Mouse (Mus musculus) embryo, embryonic 11.5 days (tissue): ENCODE measurements around the gene Cd82.
A peak's percentile ranks its signal among the peaks of the same experiment; 100 is the strongest.

Source experiments
- DNase-seq: peaks from one replicate; pipeline ENCODE4 v3.0.0-alpha.2; 2012; ENCODE audit warnings: low read depth, low spot score

Cd82 gene

DNA sequence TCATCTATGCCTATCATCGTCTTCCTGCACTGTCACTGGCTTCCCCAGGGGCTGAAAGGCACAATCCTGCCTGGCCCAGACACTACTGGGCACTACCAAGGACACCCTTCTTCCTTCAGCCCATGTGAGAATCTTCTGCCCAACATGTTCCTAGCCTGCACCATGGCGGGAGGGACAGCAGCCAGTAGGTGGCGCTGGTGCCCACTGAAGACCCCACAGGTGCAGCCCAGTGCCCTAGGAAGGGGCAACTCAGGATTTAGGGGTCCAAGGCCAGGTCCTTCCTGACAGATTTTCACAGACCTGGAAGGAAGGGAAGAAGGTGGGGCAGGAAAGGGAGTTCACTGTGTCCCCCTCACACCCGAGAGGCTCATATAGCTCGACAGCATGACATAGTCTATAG lies 47.7 kb downstream of the Cd82 start:
- DNase-seq: no peak

DNA sequence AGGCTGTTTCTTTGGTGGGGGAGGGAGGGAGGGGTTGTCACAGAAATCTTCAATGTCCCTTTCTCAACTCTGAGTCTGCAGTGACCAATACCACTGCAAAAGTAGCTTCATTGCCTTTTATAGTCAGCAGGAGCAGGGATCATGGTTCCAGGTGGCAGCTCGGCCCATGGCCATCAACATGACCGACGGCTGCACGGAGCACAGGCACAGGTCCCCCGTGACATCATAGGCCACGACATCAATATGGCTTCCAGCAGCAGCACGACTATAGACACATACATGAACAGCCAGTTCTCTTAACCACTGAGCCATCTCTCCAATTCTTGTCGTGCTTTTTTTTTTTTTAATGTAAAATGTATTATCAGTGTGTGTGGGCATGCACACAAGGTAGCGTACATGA lies 48.8 kb downstream of the Cd82 start:
- DNase-seq: no peak

DNA sequence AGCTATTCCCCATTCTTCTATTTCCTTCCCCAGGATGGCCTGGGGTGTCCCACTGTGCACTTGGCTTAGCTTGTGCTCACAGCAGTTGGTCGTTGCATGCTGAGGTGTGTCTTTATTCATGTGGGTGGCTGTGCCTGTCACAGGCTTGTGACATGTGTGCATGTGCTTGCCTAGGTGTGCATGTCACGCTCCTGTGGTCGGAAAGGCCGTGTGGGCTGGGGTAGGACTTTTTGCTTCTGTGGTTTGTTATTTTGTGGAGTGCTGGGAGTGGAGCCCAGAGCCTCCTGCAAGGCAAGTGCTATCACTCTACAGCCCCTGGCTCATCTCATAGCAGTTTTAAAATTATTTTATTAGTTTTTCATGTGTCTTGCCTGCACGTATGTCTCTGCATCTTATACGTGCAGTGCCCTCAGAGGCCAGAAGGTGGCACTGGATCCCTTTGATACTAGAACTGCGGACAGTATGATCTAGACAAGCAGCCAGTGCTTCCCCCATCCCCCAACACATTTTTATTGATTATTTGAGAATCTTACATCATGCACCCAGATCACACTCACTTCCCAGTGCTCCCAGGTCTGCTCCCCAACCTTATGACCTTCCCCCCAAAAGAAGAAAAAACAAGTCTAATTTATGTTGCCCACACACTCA lies 49.4 kb downstream of the Cd82 start:
- peak; percentile 54 for DNase-seq

DNA sequence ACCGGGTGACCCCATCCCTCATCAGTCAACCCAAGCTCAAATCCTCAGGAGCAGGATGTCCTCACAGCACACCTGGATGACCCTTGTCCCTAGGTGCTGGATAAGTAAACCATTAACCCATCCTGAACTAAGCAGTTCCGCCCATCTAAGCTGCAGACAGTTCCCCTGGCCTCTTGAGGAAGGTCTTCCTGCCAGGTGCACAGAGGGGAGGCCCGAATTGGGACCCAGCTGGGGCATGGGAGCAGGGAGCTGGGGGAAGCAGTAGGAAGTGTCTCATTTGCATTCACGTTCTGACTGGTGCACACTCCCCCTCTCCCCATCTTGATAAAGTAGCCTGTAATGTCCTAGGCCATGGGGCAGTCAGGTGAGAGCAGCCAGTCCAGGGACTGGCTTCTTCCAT lies 50.8 kb downstream of the Cd82 start:
- DNase-seq: no peak

DNA sequence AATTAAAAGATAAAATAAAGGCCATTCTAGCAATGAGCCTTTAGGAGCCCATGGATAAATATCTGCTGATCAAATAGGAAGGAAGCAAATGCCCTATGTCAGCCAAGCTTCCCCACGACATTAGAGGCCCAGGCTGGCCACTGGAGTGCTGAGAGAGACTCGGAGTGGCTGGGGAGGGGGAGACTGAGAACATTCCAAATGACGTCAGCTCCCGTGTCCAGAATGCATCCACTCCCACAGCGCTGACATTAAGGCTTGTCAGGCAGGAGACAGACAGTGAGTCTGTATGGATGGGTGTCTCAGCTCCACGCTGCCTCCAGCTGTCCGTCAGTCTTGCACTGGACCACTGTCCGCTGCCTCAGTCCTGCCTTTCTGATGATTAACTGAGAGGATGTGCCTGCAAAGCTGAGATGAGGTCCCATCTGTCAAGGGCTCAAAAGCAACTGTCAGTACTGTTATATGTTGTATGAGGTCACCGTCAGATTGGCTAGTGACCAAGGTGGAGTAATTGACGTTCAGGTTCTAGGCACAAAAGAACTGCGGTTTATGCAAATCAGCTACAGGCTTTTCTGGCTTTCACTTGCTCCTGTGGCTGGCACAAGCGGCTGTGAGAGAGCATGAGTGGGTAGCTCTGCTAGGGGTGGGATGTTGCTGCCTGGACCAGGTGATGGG lies 51.9 kb downstream of the Cd82 start:
- DNase-seq: no peak

DNA sequence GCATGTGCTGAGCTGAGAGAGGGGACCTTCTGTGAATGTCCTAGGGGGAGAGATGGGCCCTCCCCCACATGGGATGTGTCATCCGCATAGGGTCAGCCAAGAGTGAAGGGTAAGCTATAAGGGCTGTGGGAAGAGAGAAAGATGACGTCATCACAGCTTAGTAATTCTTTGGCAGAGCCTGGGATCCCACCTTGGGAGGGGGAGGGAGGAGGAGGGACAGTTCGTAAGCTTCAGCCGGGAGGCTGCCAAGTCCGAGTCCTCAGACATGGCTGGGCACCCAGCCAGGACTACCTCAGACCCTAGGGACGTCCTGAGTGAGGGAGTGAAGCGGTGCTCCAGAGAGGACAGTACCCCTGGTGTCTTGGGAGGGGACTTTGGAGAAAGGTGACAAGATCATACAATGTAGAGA lies 57.9 kb downstream of the Cd82 start:
- no peak for DNase-seq

DNA sequence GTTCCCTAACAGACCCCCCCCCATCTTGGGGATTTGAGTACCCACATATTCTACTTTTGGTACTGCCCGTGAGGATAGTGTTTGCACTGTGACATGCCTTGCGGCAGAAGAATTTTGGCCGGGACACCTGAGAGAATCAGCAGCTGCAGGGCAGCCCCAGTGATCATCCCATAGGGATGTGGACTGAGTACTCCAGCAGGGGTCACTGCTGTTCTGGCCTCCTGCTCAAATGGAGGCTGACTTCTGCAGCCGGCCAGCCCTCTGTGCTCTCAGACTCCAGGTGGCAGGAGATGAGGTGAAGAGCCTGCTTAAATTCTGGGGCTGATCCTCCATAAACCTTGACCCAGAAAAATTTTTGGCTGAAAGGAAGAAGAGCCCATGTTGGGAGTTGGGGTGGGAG lies 58.8 kb downstream of the Cd82 start:
- no peak for DNase-seq

DNA sequence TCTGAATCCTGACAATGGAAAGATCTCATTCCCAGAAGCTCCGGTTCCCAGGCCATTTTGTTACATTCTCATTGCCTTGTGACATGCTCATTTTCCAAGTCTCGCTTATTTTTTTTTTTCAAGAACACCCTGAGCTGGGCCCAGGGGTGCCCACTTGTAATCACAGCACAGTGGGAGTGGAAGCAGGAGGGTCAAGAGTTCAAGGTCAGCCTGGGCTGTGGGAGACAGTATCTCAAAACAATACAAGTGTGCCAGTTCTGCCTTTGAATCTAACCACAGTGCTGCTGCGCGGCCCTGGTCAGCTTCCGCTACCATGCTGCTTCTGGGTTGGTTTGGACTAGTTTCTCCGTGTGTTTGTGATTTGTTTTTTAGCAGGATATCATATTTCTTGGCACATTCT lies 59.7 kb downstream of the Cd82 start:
- DNase-seq: no peak

DNA sequence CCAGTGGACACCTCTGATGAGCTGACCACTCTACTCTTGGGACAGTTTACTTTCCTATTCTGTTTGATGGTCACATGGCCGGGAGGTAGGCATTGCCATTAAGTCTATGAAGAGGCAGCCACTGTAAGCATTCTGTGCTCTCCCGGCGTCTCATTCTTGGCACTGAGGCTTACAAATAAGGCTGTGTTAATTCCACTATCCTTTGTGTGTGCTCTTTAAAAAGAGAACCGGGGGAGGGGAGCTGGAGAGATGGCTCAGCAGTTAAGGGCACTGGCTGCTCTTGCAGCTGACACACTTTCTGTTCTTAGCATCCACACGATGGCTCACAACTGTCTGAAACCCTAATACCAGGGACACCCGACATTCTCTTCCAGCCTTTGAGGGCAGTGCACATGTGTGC lies 71.7 kb downstream of the Cd82 start:
- DNase-seq: no peak

DNA sequence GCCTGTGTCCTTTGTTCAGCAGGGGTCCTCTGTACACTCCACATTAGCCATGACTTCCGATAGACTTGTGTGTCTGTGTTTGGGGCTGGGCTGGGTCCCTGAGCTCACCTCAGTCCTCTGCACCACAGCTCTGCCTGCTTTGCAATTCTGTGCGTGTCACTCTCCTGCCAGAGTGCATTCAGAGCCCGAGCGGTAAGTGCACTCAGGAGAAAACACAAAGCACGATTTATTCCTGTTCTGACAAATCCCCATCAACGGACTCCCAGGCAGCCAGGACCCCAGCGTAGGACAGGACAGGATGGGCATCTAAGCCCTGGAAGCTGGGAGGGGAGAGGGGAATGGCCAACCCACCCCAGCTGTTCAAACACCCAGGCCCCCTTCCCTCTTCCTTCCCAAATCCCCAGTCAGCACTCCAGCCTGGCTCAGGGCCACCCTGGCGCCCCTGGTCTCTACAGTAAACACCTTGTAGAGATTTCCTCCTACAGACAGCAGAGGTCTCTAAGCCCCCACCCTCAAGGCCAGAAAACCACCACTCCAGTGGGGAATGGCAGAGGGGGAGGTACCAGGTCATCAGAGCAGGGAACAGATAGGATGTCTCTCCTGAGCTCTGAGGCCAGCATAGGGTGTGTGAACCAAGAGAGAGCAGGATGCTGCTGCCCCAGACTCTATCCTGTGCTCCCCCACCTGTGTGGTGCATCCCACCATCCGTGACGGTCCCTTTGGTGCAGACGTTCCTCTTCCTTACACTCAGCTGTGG lies 72.6 kb downstream of the Cd82 start:
- no peak for DNase-seq

DNA sequence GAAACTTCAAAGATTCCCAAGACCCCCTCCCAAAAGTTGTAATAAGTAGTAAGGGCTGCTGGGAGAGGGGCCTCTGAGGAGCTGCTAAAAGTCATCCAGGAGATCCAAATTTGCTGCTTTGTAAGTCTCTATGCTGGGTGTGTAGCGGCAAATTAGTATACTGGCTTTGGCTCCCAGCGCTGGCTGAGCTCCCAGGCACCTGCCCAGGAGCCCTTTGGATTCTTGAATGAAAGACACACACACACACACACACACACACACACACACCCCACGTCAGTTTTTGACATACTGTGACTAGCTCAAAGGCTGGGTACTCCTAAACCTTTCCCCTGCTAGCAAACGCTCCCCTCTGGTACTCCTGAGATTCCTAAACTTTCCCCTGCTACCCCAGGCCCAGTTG lies 76.0 kb downstream of the Cd82 start:
- no peak for DNase-seq

DNA sequence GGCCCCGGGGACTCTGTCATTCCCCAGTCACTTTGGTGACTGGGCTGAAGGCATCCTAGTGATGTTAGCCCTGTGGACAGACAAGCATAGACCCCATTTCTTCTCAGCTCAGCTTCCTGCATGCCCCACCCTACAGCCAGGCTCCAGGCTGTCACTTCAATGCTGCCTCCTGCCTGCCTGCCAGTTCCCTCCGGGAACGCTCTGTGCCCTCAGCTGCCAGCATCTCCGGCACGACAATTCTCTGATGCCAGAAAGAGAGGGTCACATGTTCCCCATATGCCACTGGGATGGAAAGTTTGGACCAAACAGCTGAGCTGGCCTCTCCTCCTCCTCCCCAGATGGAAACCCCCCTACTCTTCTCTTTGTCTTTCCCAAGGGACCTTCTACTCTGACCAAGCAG lies 79.1 kb downstream of the Cd82 start:
- no peak for DNase-seq

DNA sequence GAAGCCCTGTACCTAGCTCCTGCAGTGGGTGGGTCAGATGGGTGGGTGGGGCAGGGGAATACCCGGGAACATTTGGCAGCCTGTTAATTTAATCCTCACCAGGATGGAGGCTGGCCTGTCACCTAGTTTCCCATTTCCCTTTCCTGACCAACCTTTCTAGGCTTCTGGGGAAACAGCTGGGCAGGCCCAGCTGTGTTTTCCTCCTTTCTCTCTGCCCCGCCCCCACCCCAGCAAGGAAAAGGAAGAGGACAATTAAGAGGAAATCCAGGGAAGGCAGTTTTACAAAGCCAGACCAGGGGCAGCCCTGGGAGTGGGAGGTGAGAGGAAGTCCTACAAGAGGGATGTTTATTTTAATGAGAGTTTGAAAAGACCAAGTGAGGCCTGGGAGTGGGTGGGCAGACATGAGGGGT lies 82.3 kb downstream of the Cd82 start:
- DNase-seq: no peak

DNA sequence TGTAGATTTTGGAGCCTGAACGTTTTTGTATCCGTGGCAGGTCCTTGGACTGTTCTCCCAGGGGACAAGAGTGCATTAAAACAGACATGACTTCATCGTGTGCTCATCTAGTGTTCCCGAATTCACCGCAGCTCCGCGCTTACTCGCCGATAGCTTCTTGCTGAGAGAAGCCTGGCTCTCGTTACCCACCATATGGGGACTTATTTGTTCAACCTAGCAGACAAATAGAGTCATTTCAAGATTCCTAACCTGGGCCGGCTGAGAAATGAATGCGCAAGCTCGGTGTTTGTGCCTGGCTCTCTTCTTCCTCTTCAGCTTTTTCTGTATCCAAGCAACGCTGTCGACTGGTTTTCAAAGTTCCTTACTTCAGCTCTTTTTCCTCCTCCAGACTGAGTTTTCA lies 85.1 kb downstream of the Cd82 start:
- DNase-seq: no peak

DNA sequence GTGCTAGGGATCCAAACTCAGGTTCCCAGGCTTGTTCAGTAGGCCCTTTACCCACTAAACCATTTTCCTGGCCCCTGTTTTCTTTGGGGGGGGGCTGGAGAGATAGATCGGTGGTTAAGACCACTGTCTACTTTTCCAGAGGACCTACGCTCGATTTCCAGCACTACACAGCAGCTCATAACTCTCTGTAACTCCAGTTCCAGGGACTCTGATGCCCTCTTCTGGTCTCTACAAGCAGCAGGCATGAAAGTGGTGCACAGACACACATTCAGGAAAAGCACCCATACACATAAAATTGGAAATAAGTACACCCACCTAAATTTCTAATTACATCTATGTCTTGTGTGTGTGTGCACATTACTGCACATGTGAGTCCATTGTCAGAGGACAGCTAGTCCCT lies 85.8 kb downstream of the Cd82 start:
- DNase-seq: no peak

DNA sequence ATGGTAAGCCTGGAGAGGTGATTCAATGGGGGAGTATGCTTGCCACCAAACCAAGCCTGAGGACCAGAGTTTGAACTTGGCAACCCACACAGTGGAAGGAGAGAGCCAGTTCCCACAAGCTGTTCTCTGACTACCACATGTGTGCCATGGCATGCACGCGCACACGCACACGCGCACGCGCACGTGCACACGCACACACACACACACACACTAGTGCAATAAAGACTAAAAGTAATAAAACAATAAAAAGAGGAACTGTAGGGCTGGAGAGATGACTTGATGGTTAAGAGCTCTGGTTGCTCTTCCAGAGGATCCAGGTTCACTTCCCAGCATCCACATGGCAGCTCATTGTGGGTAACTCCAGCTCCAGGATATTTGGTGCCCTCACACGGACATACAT lies 90.1 kb downstream of the Cd82 start:
- no peak for DNase-seq

DNA sequence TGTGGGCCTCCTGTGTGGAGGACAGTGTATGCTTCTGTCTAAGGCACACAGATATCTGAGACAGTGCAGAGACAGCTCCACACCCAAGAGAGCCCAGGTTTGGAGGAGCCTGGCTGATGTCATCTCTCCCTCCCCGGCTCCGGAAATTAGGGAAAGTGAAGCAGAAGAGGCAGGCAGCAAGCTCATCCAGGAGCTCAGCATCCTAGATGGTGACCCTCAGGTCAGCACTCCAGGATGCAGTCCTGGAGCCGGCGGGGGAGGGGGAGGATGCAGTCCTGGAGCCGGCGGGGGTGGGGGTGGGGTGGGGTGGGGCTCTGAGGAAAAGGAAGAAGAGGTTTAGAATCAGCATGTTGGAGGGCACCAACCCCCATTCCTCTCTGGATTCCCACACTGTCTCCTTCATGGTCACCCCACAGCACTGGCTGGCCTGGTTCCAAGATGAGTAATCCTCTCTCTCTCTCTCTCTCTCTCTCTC lies 90.8 kb downstream of the Cd82 start:
- DNase-seq: no peak
